Mouse (Mus musculus): Measurements from ENCODE around the gene 2310039H08Rik. TPM values are rescaled to one million over a fixed set of nuclear protein-coding genes. Genes with fewer than 3 reads are reported as not detected.

Gene 2310039H08Rik
- total and polyA plus RNA-seq, 2 experiments from 2014 or later: 39.2 to 59.2 TPM

- no peak for TF ChIP-seq CTCF (IDR thresholded peaks at IDR 0.05)
- DNase-seq (ENCODE audit: low spot score) (no peak), ATAC-seq (ENCODE audit: low FRiP score) (no peak)
- WGBS: 46% methylated on average over 2 of the region's 2 CpGs
- H3K4me1 ChIP-seq (ENCODE audit: insufficient read depth, low read length): no peaks in the 10 kb centered on the region
- no peak overlapping the region for H3K27ac ChIP-seq (ENCODE audit: low read depth, low read length)
- H3K4me3 ChIP-seq (ENCODE audit: low read depth, low read length): no peak overlapping the region
- peaks cover 29% of the 10 kb centered on the region for H3K36me3 ChIP-seq (ENCODE audit: insufficient read depth, low read length)
- H3K9me3 ChIP-seq (ENCODE audit: low read length): no peaks in the 10 kb centered on the region
- H3K27me3 ChIP-seq (ENCODE audit: insufficient read depth, low read length): no peaks in the 10 kb centered on the region
- H3K9ac ChIP-seq (replicated peaks; ENCODE audit: low read length, poor library complexity, severe bottlenecking): no peak overlapping the region
- no peak overlapping the region for H3K4me2 ChIP-seq (ENCODE audit: low read depth, low read length, poor library complexity, severe bottlenecking)
Measured at GRCm38 (mm10) chr17:46774131-46774472, 1.7 kb downstream of the 2310039H08Rik start.

- no peak overlapping the region for H3K4me2 ChIP-seq (ENCODE audit: low read depth, low read length, poor library complexity, severe bottlenecking)
- H3K27me3 ChIP-seq (ENCODE audit: insufficient read depth, low read length): no peaks in the 10 kb centered on the region
- ATAC-seq (ENCODE audit: low FRiP score) (no peak), DNase-seq (ENCODE audit: low spot score) (no peak)
- peaks cover 37% of the 10 kb centered on the region for H3K36me3 ChIP-seq (ENCODE audit: insufficient read depth, low read length)
- no peaks in the 10 kb centered on the region for H3K4me1 ChIP-seq (ENCODE audit: insufficient read depth, low read length)
- WGBS: 90% methylated on average over 9 of the region's 9 CpGs
- no peaks in the 10 kb centered on the region for H3K9me3 ChIP-seq (ENCODE audit: low read length)
- no peak overlapping the region for H3K27ac ChIP-seq (ENCODE audit: low read depth, low read length)
- H3K9ac ChIP-seq (replicated peaks; ENCODE audit: low read length, poor library complexity, severe bottlenecking): no peak overlapping the region
- no peak overlapping the region for H3K4me3 ChIP-seq (ENCODE audit: low read depth, low read length)
- no peak for TF ChIP-seq CTCF (IDR thresholded peaks at IDR 0.05)
Measured at GRCm38 (mm10) chr17:46775070-46775469, 2.6 kb downstream of the 2310039H08Rik start.

GRCm38 (mm10) chr17:46776087-46776486 lies 3.7 kb downstream of the 2310039H08Rik start:
- 86% methylated on average over 3 of the region's 3 CpGs for WGBS
- TF ChIP-seq CTCF (IDR thresholded peaks at IDR 0.05): no peak
- H3K4me2 ChIP-seq (ENCODE audit: low read depth, low read length, poor library complexity, severe bottlenecking): no peak overlapping the region
- H3K27ac ChIP-seq (ENCODE audit: low read depth, low read length): no peak overlapping the region
- H3K4me1 ChIP-seq (ENCODE audit: insufficient read depth, low read length): no peaks in the 10 kb centered on the region
- H3K4me3 ChIP-seq (ENCODE audit: low read depth, low read length): no peak overlapping the region
- ATAC-seq (ENCODE audit: low FRiP score) (no peak), DNase-seq (ENCODE audit: low spot score) (no peak)
- peaks cover 37% of the 10 kb centered on the region for H3K36me3 ChIP-seq (ENCODE audit: insufficient read depth, low read length)
- H3K9ac ChIP-seq (replicated peaks; ENCODE audit: low read length, poor library complexity, severe bottlenecking): no peak overlapping the region
- H3K9me3 ChIP-seq (ENCODE audit: low read length): no peaks in the 10 kb centered on the region
- H3K27me3 ChIP-seq (ENCODE audit: insufficient read depth, low read length): no peaks in the 10 kb centered on the region

- H3K4me3 ChIP-seq (ENCODE audit: low read depth, low read length): peak overlapping the region; percentile 58
- peak overlapping the region; percentile 57 for H3K4me2 ChIP-seq (ENCODE audit: low read depth, low read length, poor library complexity, severe bottlenecking)
- peak overlapping the region; percentile 84 for H3K27ac ChIP-seq (ENCODE audit: low read depth, low read length)
- ATAC-seq (ENCODE audit: low FRiP score): no peak; the same call in 1 of the 2 replicates
- no peak for TF ChIP-seq CTCF (IDR thresholded peaks at IDR 0.05)
- no peaks in the 10 kb centered on the region for H3K27me3 ChIP-seq (ENCODE audit: insufficient read depth, low read length)
- WGBS: 4% methylated on average over 11 of the region's 11 CpGs
- peaks cover 25% of the 10 kb centered on the region for H3K36me3 ChIP-seq (ENCODE audit: insufficient read depth, low read length)
- DNase-seq (ENCODE audit: low spot score): no peak
- H3K9me3 ChIP-seq (ENCODE audit: low read length): no peaks in the 10 kb centered on the region
- H3K4me1 ChIP-seq (ENCODE audit: insufficient read depth, low read length): no peaks in the 10 kb centered on the region
- H3K9ac ChIP-seq (replicated peaks; ENCODE audit: low read length, poor library complexity, severe bottlenecking): peak overlapping the region; percentile 73
Measured at GRCm38 (mm10) chr17:46781876-46782275, 9.4 kb downstream of the 2310039H08Rik start.

GRCm38 (mm10) chr17:46782341-46783221 lies 10.1 kb downstream of the 2310039H08Rik start, which contains the start of gene Rpl7l1:
TSS of gene Rpl7l1 (minus strand) at chr17:46782672.
- peak; percentile 70 for TF ChIP-seq CTCF (IDR thresholded peaks at IDR 0.05)
- Histone ChIP-seq H3K27ac (ENCODE audit: low read depth, low read length) (peak within 1 kb of the TSS; percentile 84), H3K36me3 (ENCODE audit: insufficient read depth, low read length) (peaks cover 20% of the 10 kb centered on the region), H3K4me2 (ENCODE audit: low read depth, low read length, poor library complexity, severe bottlenecking) (peak within 1 kb of the TSS; percentile 57), H3K9me3 (ENCODE audit: low read length) (no peaks in the 10 kb centered on the region), H3K9ac (replicated peaks; ENCODE audit: low read length, poor library complexity, severe bottlenecking) (peak within 1 kb of the TSS; percentile 73), H3K27me3 (ENCODE audit: insufficient read depth, low read length) (no peaks in the 10 kb centered on the region), H3K4me3 (ENCODE audit: low read depth, low read length) (peak within 1 kb of the TSS; percentile 58), H3K4me1 (ENCODE audit: insufficient read depth, low read length) (no peaks in the 10 kb centered on the region)
- peak; percentile 97 for ATAC-seq (ENCODE audit: low FRiP score)
- WGBS: 3% methylated on average over 44 of the region's 44 CpGs
- peak; percentile 97 for DNase-seq (ENCODE audit: low spot score)

- DNase-seq (ENCODE audit: low spot score): no peak
- peak; percentile 6; the same call in 1 of the 2 replicates for ATAC-seq (ENCODE audit: low FRiP score)
- TF ChIP-seq CTCF (IDR thresholded peaks at IDR 0.05): no peak
- no peak overlapping the region for H3K9ac ChIP-seq (replicated peaks; ENCODE audit: low read length, poor library complexity, severe bottlenecking)
- peak overlapping the region; percentile 84 for H3K27ac ChIP-seq (ENCODE audit: low read depth, low read length)
- peak overlapping the region; percentile 58 for H3K4me3 ChIP-seq (ENCODE audit: low read depth, low read length)
- H3K4me2 ChIP-seq (ENCODE audit: low read depth, low read length, poor library complexity, severe bottlenecking): peak overlapping the region; percentile 57
- H3K27me3 ChIP-seq (ENCODE audit: insufficient read depth, low read length): no peaks in the 10 kb centered on the region
- no peaks in the 10 kb centered on the region for H3K9me3 ChIP-seq (ENCODE audit: low read length)
- H3K36me3 ChIP-seq (ENCODE audit: insufficient read depth, low read length): peaks cover 17% of the 10 kb centered on the region
- H3K4me1 ChIP-seq (ENCODE audit: insufficient read depth, low read length): no peaks in the 10 kb centered on the region
- WGBS: 82% methylated on average over 2 of the region's 2 CpGs
Measured at GRCm38 (mm10) chr17:46783222-46783565, 10.8 kb downstream of the 2310039H08Rik start.
